Mouse (Mus musculus) forebrain, embryonic 15.5 days (tissue): ENCODE data around the gene Shc3. TPM values are rescaled to one million over a fixed set of nuclear protein-coding genes. Genes with fewer than 3 reads are reported as not detected.

Source experiments
- ATAC-seq: fragments of 200-750 bp; cut with Nextera tagmentation; replicated peaks from 2 replicates; pipeline ENCODE4 v1.8.0; 2017; ENCODE audit warnings: mild to moderate bottlenecking, moderate TSS enrichment, moderate library complexity
- H3K27ac ChIP-seq: fragments of 300-500 bp; sonication (generic); replicated peaks from 2 replicates; pipeline ENCODE4 v1.5.1; 2015; ENCODE audit warnings: mild to moderate bottlenecking, inconsistent platforms
- H3K27me3 ChIP-seq: fragments of 300-500 bp; sonication (generic); 2 replicates; pipeline ENCODE4 v1.6.1; 2015; ENCODE audit warnings: inconsistent platforms
- H3K36me3 ChIP-seq: fragments of 300-500 bp; sonication (generic); 2 replicates; pipeline ENCODE4 v1.6.1; 2015; ENCODE audit warnings: mild to moderate bottlenecking, inconsistent platforms
- H3K4me1 ChIP-seq: fragments of 300-500 bp; sonication (generic); 2 replicates; pipeline ENCODE4 v1.6.1; 2015; ENCODE audit warnings: inconsistent platforms
- H3K4me2 ChIP-seq: fragments of 300-500 bp; sonication (generic); replicated peaks from 2 replicates; pipeline ENCODE4 v1.6.1; 2015; ENCODE audit warnings: mild to moderate bottlenecking, inconsistent platforms
- H3K4me3 ChIP-seq: fragments of 300-500 bp; sonication (generic); 2 replicates; pipeline ENCODE4 v1.5.1; 2015; ENCODE audit warnings: mild to moderate bottlenecking, inconsistent platforms
- H3K9ac ChIP-seq: fragments of 300-500 bp; sonication (generic); replicated peaks from 2 replicates; pipeline ENCODE4 v1.6.1; 2015; ENCODE audit warnings: mild to moderate bottlenecking, inconsistent platforms
- H3K9me3 ChIP-seq: fragments of 300-500 bp; sonication (generic); 2 replicates; pipeline ENCODE4 v1.6.1; 2016; ENCODE audit warnings: inconsistent platforms
- WGBS: fragments of 180-500 bp; shearing (Covaris S2); methylation state at CpG from one replicate; pipeline ENCODE4 v1.1.7; 2015; ENCODE audit warnings: mixed read lengths; 5-methylcytosine and 5-hydroxymethylcytosine counted together
- polyA plus RNA-seq: library from polyadenylated mRNA; unstranded; fragments of >200 nt; fragmentation: Nextera tagmentation; extraction: Ambion mirVana; gene quantifications from 2 replicates; pipeline ENCODE4 v1.2.1, GENCODE M21; 2015

The Shc3 gene
- polyA plus RNA-seq: 9.6 and 10.1 TPM in 2 replicates

GRCm38 (mm10) chr13:51568911-51569684 lies at the start of gene Shc3:
TSS of gene Shc3 (minus strand) at chr13:51569419.
- Histone ChIP-seq H3K4me2 (peak within 1 kb of the TSS; percentile 93), H3K4me1 (peaks cover 47% of the 10 kb centered on the region), H3K27me3 (no peaks in the 10 kb centered on the region), H3K9ac (peak within 1 kb of the TSS; percentile 53), H3K36me3 (no peaks in the 10 kb centered on the region), H3K27ac (peak within 1 kb of the TSS; percentile 89), H3K4me3 (peak within 1 kb of the TSS; percentile 58), H3K9me3 (no peaks in the 10 kb centered on the region)
- WGBS: under 1% methylated on average over 36 of the region's 36 CpGs
- ATAC-seq: peak; percentile 92

GRCm38 (mm10) chr13:51618602-51619001 lies 49.4 kb upstream of the Shc3 start:
- H3K27ac ChIP-seq: no peak overlapping the region
- 33% methylated on average over 9 of the region's 9 CpGs for WGBS
- no peak overlapping the region for H3K9ac ChIP-seq
- H3K9me3 ChIP-seq: no peaks in the 10 kb centered on the region
- no peak overlapping the region for H3K4me3 ChIP-seq
- peaks cover 21% of the 10 kb centered on the region for H3K4me1 ChIP-seq
- no peaks in the 10 kb centered on the region for H3K27me3 ChIP-seq
- H3K4me2 ChIP-seq: no peak overlapping the region
- ATAC-seq: peak; percentile 27; the same call in 1 of the 2 replicates
- no peaks in the 10 kb centered on the region for H3K36me3 ChIP-seq

- peaks cover 21% of the 10 kb centered on the region for H3K4me1 ChIP-seq
- H3K4me3 ChIP-seq: no peak overlapping the region
- H3K27me3 ChIP-seq: no peaks in the 10 kb centered on the region
- 15% methylated on average over 6 of the region's 6 CpGs for WGBS
- H3K9ac ChIP-seq: no peak overlapping the region
- peak; percentile 63; the same call in 1 of the 2 replicates for ATAC-seq
- H3K9me3 ChIP-seq: no peaks in the 10 kb centered on the region
- no peaks in the 10 kb centered on the region for H3K36me3 ChIP-seq
- H3K27ac ChIP-seq: 0 out of 2 replicates have a peak overlapping the region, but pooled peaks have one; percentile 2
- no peak overlapping the region for H3K4me2 ChIP-seq
Observed at GRCm38 (mm10) chr13:51617861-51618260, 48.6 kb upstream of the Shc3 start.

GRCm38 (mm10) chr13:51617306-51617705 lies 48.1 kb upstream of the Shc3 start:
- 39% methylated on average over 1 of the region's 1 CpGs for WGBS
- Histone ChIP-seq H3K27ac (0 out of 2 replicates have a peak overlapping the region, but pooled peaks have one; percentile 2), H3K9me3 (no peaks in the 10 kb centered on the region), H3K36me3 (no peaks in the 10 kb centered on the region), H3K4me3 (no peak overlapping the region), H3K4me2 (no peak overlapping the region), H3K9ac (no peak overlapping the region), H3K4me1 (peaks cover 21% of the 10 kb centered on the region), H3K27me3 (no peaks in the 10 kb centered on the region)
- ATAC-seq: no peak

- peaks cover 22% of the 10 kb centered on the region for H3K4me1 ChIP-seq
- 0 out of 2 replicates have a peak overlapping the region, but pooled peaks have one; percentile 22 for H3K9ac ChIP-seq
- peak; percentile 81 for ATAC-seq
- H3K36me3 ChIP-seq: no peaks in the 10 kb centered on the region
- H3K27me3 ChIP-seq: no peaks in the 10 kb centered on the region
- no peak overlapping the region for H3K4me3 ChIP-seq
- 5% methylated on average over 12 of the region's 12 CpGs for WGBS
- H3K9me3 ChIP-seq: no peaks in the 10 kb centered on the region
- H3K4me2 ChIP-seq: peak overlapping the region; percentile 18
- H3K27ac ChIP-seq: 0 out of 2 replicates have a peak overlapping the region, but pooled peaks have one; percentile 35
Observed at GRCm38 (mm10) chr13:51616417-51617044, 47.3 kb upstream of the Shc3 start.

GRCm38 (mm10) chr13:51615815-51616214 lies 46.6 kb upstream of the Shc3 start:
- H3K4me2 ChIP-seq: no peak overlapping the region
- H3K9ac ChIP-seq: no peak overlapping the region
- ATAC-seq: no peak
- no peaks in the 10 kb centered on the region for H3K27me3 ChIP-seq
- no peaks in the 10 kb centered on the region for H3K36me3 ChIP-seq
- H3K4me3 ChIP-seq: no peak overlapping the region
- 61% methylated on average over 10 of the region's 10 CpGs for WGBS
- H3K27ac ChIP-seq: no peak overlapping the region
- H3K9me3 ChIP-seq: no peaks in the 10 kb centered on the region
- H3K4me1 ChIP-seq: peaks cover 29% of the 10 kb centered on the region

GRCm38 (mm10) chr13:51611500-51611899 lies 42.3 kb upstream of the Shc3 start:
- no peak overlapping the region for H3K27ac ChIP-seq
- 22% methylated on average over 5 of the region's 5 CpGs for WGBS
- ATAC-seq: no peak

GRCm38 (mm10) chr13:51611060-51611459 lies 41.8 kb upstream of the Shc3 start:
- H3K27me3 ChIP-seq: no peaks in the 10 kb centered on the region
- no peaks in the 10 kb centered on the region for H3K9me3 ChIP-seq
- no peak overlapping the region for H3K4me2 ChIP-seq
- no peak overlapping the region for H3K4me3 ChIP-seq
- H3K4me1 ChIP-seq: peaks cover 12% of the 10 kb centered on the region
- no peak for ATAC-seq
- no peak overlapping the region for H3K9ac ChIP-seq
- 17% methylated on average over 9 of the region's 9 CpGs for WGBS
- H3K36me3 ChIP-seq: no peaks in the 10 kb centered on the region
- no peak overlapping the region for H3K27ac ChIP-seq

More at GRCm38 (mm10) chr13:51611500-51611899, 42.3 kb upstream of the Shc3 start:
- Histone ChIP-seq H3K4me2 (no peak overlapping the region), H3K4me1 (peaks cover 17% of the 10 kb centered on the region), H3K4me3 (no peak overlapping the region), H3K36me3 (no peaks in the 10 kb centered on the region), H3K9ac (no peak overlapping the region), H3K27me3 (no peaks in the 10 kb centered on the region), H3K9me3 (no peaks in the 10 kb centered on the region)

- Histone ChIP-seq H3K27ac (no peak overlapping the region), H3K36me3 (no peaks in the 10 kb centered on the region), H3K9ac (no peak overlapping the region), H3K4me2 (no peak overlapping the region), H3K4me3 (no peak overlapping the region), H3K27me3 (no peaks in the 10 kb centered on the region), H3K9me3 (no peaks in the 10 kb centered on the region), H3K4me1 (peaks cover 14% of the 10 kb centered on the region)
- ATAC-seq: no peak
- 97% methylated on average over 7 of the region's 7 CpGs for WGBS
Observed at GRCm38 (mm10) chr13:51609231-51609630, 40.0 kb upstream of the Shc3 start.

GRCm38 (mm10) chr13:51603894-51604244 lies 34.6 kb upstream of the Shc3 start:
- H3K4me3 ChIP-seq: peak overlapping the region; percentile 34
- ATAC-seq: peak; percentile 68

GRCm38 (mm10) chr13:51603221-51603893 lies 34.1 kb upstream of the Shc3 start:
- Histone ChIP-seq H3K9ac (peak overlapping the region; percentile 35), H3K4me1 (peaks cover 19% of the 10 kb centered on the region), H3K9me3 (no peaks in the 10 kb centered on the region), H3K27ac (peak overlapping the region; percentile 90), H3K27me3 (no peaks in the 10 kb centered on the region), H3K4me2 (peak overlapping the region; percentile 55), H3K36me3 (no peaks in the 10 kb centered on the region), H3K4me3 (peak overlapping the region; percentile 34)
- 6% methylated on average over 16 of the region's 16 CpGs for WGBS
- peak; percentile 91 for ATAC-seq

More at GRCm38 (mm10) chr13:51603894-51604244, 34.6 kb upstream of the Shc3 start:
- Histone ChIP-seq H3K9ac (peak overlapping the region; percentile 35; the same call in 1 of the 2 replicates), H3K4me2 (peak overlapping the region; percentile 55), H3K36me3 (no peaks in the 10 kb centered on the region), H3K27me3 (no peaks in the 10 kb centered on the region), H3K4me1 (peaks cover 19% of the 10 kb centered on the region), H3K9me3 (no peaks in the 10 kb centered on the region), H3K27ac (peak overlapping the region; percentile 90)
- 35% methylated on average over 4 of the region's 4 CpGs for WGBS

- H3K27ac ChIP-seq: peak overlapping the region; percentile 90
- no peaks in the 10 kb centered on the region for H3K36me3 ChIP-seq
- H3K4me2 ChIP-seq: peak overlapping the region; percentile 55
- H3K4me1 ChIP-seq: peaks cover 19% of the 10 kb centered on the region
- H3K27me3 ChIP-seq: no peaks in the 10 kb centered on the region
- H3K4me3 ChIP-seq: peak overlapping the region; percentile 34; the same call in 1 of the 2 replicates
- H3K9me3 ChIP-seq: no peaks in the 10 kb centered on the region
- peak; percentile 26 for ATAC-seq
- no peak overlapping the region for H3K9ac ChIP-seq
- WGBS: 45% methylated on average over 8 of the region's 8 CpGs
Observed at GRCm38 (mm10) chr13:51602764-51603163, 33.5 kb upstream of the Shc3 start.
